8 mouse cellular contexts compared by ENCODE assay signal in the genomic region with DNA sequence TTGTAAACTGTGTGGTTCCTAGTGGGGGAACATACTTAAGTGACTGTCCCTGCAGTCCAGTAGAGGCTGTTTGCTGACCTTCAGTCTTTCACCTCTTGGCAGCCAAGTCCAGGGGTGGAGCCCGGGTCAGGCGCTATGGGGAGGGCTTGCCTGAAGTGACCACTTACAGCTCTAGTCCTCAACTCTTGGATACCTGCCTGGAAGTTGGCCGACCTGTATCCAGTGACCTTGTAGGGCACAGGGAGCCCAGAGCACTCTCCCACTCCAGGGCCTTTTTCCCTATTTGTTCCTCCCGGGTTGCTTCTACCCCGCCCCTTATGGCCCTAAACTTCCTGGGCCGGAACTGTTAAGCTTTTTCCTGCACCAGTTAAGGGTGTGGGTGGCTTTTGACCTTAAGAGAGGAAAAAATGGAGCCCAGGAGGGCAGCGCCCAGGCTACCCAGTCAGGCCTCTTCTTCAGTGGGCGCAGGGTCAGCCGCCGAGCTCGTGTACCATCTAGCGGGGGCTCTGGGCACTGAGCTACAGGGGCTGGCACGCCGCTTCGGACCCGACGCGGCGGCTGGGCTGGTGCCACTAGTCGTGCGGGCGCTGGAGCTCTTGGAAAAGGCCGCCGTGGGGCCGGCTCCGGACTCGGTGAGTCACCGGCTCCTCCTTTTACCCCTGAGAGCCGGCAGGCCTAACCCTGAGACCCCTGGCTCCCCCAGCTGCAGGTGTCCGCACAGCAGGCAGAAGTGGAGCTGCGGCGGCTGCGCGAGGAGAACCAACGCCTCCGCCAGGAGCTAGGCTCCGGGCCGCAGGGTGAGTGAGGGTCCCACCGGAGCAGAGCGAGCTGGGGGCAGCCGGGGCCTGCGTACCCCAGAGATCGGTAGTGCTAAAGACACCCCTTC. TPM values are rescaled to one million over a fixed set of nuclear protein-coding genes. Genes with fewer than 3 reads are reported as not detected.
DNase-seq lines count a peak whose midpoint lies in the region; ATAC-seq lines count a peak whose summit lies in the region.

Rilp (plus strand) TSS at position 354 of the 886 bp plus-strand sequence.

- H3K4me1 ChIP-seq in hindbrain, embryonic 10.5 days (replicated peaks), result peaks cover 31% of the 10 kb centered on the region
- peaks cover 70% of the 10 kb centered on the region for H3K4me1 ChIP-seq in megakaryocyte, embryonic 14.5 days
- H3K4me1 ChIP-seq in stomach, embryonic 16.5 days (ENCODE audit: control insufficient read depth, insufficient read depth, low read length), result peaks cover 15% of the 10 kb centered on the region

- H3K27me3 ChIP-seq in hindbrain, embryonic 10.5 days (ENCODE audit: insufficient read depth, poor library complexity, severe bottlenecking), result no peaks in the 10 kb centered on the region
- H3K27me3 ChIP-seq in megakaryocyte, embryonic 14.5 days (replicated peaks), result no peaks in the 10 kb centered on the region
- no peaks in the 10 kb centered on the region for H3K27me3 ChIP-seq in stomach, embryonic 16.5 days (ENCODE audit: control insufficient read depth, insufficient read depth, low read length)

- peak; percentile 51 to 57 for DNase-seq in left cerebral cortex, postnatal 14 days (ENCODE audit: low spot score in 2 of 2)
- no peak for DNase-seq in left cerebral cortex, adult 18-20 months (ENCODE audit: low spot score in 2 of 2)
- peak; percentile 68 for DNase-seq in cerebellum, adult 9-10 months
- DNase-seq in frontal cortex, postnatal 10 days (ENCODE audit: low spot score in 2 of 2), result peak; percentile 62 to 68
- DNase-seq in hindbrain, embryonic 10.5 days (ENCODE audit: low spot score), result no peak
- peak; percentile 29 to 45 for DNase-seq in layer of hippocampus, postnatal 36 days

- intact Hi-C loops in left cerebral cortex, postnatal 14 days (cut with DNase I), result loop anchor here (10.0 kb wide), 1 partner anchor 105 kb away; no protein-coding TSS in a partner anchor

- H3K4me2 ChIP-seq in stomach, embryonic 16.5 days (ENCODE audit: low read depth, low read length), result peak within 1 kb of the TSS; percentile 87

- peak; percentile 77 for ATAC-seq in stomach, embryonic 16.5 days (ENCODE audit: insufficient read depth, low FRiP score)

- peak within 1 kb of the TSS; percentile 81 for H3K9ac ChIP-seq in stomach, embryonic 16.5 days (ENCODE audit: low read length)

- H3K9me3 ChIP-seq in hindbrain, embryonic 10.5 days, result no peaks in the 10 kb centered on the region
- no peaks in the 10 kb centered on the region for H3K9me3 ChIP-seq in megakaryocyte, embryonic 14.5 days
- no peaks in the 10 kb centered on the region for H3K9me3 ChIP-seq in stomach, embryonic 16.5 days (replicated peaks; ENCODE audit: control insufficient read depth, low read length)

- H3K36me3 ChIP-seq in hindbrain, embryonic 10.5 days, result peaks cover 52% of the 10 kb centered on the region
- H3K36me3 ChIP-seq in megakaryocyte, embryonic 14.5 days (replicated peaks; ENCODE audit: low read length), result peaks cover 74% of the 10 kb centered on the region
- H3K36me3 ChIP-seq in stomach, embryonic 16.5 days (ENCODE audit: control insufficient read depth, insufficient read depth, low read length), result peaks cover 30% of the 10 kb centered on the region

- peak within 1 kb of the TSS; percentile 81 for H3K27ac ChIP-seq in hindbrain, embryonic 10.5 days
- peak within 1 kb of the TSS; percentile 79 for H3K27ac ChIP-seq in stomach, embryonic 16.5 days (ENCODE audit: low read length)

- WGBS in hindbrain, embryonic 10.5 days, result 3% methylated on average over 43 of the region's 43 CpGs
- WGBS in stomach, embryonic 16.5 days, result 2% methylated on average over 43 of the region's 43 CpGs

- peak within 1 kb of the TSS; percentile 62 for H3K4me3 ChIP-seq in hindbrain, embryonic 10.5 days
- peak within 1 kb of the TSS; percentile 93 for H3K4me3 ChIP-seq in megakaryocyte, embryonic 14.5 days (replicated peaks)
- peak within 1 kb of the TSS; percentile 54 for H3K4me3 ChIP-seq in stomach, embryonic 16.5 days (replicated peaks; ENCODE audit: low read length)

RNA-seq across cellular contexts. Expression of gene Rilp, which starts in this region (rescaled TPM):
- 1 to 10 TPM; 2.0 to 2.5 TPM for total RNA-seq in left cerebral cortex, postnatal 14 days (2021)
- total RNA-seq in left cerebral cortex, adult 18-20 months (2021), result 1 to 10 TPM; 1.6 to 1.8 TPM
- 0.35 and 0.65 TPM in 2 replicates for polyA plus RNA-seq in hindbrain, embryonic 10.5 days (2016; fragmentation: Nextera tagmentation; extraction: Ambion mirVana)
- total RNA-seq in layer of hippocampus, postnatal 36 days (2021), result 1 to 10 TPM in 1 of 2 experiments, under 1 TPM in 1; 0.90 to 1.3 TPM
- polyA plus RNA-seq in megakaryocyte, embryonic 14.5 days (2012; ENCODE audit: insufficient read depth, low replicate concordance), result 4.2 and 9.5 TPM in 2 replicates
- 1.4 and 1.7 TPM in 2 replicates for polyA plus RNA-seq in stomach, embryonic 16.5 days (2015; fragmentation: Nextera tagmentation; extraction: Ambion mirVana)

Comparison
In these comparisons a context has a peak if more than half of its experiments do, and no peak if none do; other contexts are left out.
1. DNase-seq: peak in left cerebral cortex, postnatal 14 days (2 of 2), cerebellum, adult 9-10 months (single experiment), frontal cortex, postnatal 10 days (2 of 2) and layer of hippocampus, postnatal 36 days (2 of 2); none in left cerebral cortex, adult 18-20 months (0 of 2) and hindbrain, embryonic 10.5 days (single experiment).
2. Peak in every context shown above with its lines, with median percentiles within 50 percentile points of each other: H3K4me3 ChIP-seq.